Mouse (Mus musculus): ENCODE results near the gene Coa6.

Gene Coa6

DNA sequence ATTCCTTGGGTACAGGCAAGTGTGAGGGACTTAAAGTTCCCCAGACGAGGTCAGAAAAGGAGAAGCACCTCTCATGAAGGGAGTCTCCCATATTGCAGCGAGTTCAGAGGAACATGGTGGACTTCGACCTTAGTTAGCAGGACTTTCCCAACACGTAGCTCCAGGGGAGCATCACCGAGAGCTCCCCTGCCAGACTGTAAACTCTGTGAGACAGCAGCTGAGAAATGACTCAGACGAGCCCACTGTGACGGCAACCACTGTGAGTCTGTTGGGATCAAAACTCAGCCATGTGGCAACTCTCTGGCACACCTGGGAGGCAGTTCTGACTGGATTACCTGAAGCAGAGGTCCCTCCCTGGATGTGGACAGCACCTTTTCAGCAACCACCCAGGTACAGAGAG, 41.8 kb downstream of the Coa6 start:
- DNase-seq (ENCODE audit: low read depth, low spot score): no peak

DNA sequence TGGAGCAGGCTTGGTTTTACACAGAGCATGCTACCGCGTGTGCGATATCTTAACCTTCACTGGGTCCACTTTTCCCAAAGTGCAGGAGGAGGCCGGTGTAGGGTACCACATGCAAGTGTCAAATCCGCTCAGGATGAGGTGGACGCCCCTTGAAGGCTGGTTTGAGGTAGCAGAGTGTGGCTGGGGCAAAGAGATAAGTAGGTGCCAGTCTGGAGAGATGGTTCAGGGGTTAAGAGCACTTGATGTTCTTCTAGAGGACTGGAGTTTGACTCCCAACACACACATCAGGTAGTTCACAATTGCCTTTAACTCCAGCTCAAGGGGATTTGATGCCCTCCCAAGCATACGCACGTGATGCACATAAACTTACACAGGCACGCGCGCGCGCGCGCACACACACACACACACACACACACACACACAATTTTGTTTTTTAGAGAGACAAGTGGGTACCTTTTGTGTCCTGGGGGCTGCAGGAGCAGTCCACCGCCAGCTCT, 51.5 kb downstream of the Coa6 start:
- DNase-seq (ENCODE audit: low read depth, low spot score): no peak

DNA sequence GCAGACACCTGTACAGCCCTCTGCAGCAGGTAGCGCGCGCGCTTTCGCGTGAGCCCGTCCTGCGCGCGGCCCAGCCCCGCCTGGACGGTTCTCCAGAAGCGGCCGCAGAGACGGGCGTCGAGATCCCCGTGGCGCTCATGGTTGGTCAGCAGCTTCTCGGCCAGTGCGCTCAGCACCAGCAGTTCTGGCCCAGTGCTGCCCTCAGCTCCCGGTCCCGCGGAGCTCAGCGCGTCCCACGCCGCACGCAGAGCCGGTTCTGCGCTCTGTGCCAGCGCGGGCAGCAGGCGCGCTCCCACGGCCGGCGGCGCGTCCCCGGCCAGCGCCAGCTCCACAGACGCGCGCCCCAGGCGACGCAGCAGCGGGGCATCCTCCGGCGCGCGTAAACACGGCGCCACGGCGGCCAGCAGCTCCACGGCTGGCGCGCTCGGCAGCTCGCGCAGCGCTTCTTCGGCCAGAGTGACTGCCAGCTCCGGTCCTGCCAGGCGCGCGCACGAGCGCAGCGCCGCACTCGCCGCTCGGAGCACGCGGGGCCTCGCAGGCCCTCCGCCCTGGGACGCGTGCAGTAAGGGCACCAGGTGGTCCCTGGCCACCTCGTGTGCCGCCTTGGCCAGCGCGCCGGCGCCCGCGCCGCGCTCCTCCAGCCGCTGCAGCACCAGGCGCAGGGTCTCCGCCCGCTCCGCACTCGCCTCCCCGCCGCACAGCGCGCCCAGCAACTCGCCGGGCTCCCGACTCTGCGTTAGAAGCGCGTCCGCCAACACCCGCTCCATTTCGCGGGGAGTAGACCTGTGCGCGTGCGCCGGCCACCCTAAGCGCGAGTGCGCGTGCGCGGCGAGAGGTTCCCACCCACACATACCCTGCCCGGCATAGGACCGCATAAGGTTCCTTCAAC, 52.2 kb downstream of the Coa6 start, which contains the start of gene Tarbp1:
Gene Tarbp1 (minus strand): TSS at position 767 of the 889 bp plus-strand sequence.
- DNase-seq (ENCODE audit: low read depth, low spot score): peak; percentile 90

All from skeletal muscle tissue, adult 2 months (tissue).